Mouse (Mus musculus) mesoderm, embryonic 11.5 days (tissue): ENCODE measurements around the gene Kctd5.
A peak's percentile ranks its signal among the peaks of the same experiment; 100 is the strongest.
"Not testable (repeated sequence)": the region's sequence is repeated elsewhere in the genome, so short reads cannot be mapped to it uniquely, and the experiment has no call there.

Experiments
- DNase-seq: peaks from one replicate; pipeline ENCODE4 v3.0.0-alpha.2; 2012; ENCODE audit warnings: low read depth, low spot score

Gene Kctd5

DNA sequence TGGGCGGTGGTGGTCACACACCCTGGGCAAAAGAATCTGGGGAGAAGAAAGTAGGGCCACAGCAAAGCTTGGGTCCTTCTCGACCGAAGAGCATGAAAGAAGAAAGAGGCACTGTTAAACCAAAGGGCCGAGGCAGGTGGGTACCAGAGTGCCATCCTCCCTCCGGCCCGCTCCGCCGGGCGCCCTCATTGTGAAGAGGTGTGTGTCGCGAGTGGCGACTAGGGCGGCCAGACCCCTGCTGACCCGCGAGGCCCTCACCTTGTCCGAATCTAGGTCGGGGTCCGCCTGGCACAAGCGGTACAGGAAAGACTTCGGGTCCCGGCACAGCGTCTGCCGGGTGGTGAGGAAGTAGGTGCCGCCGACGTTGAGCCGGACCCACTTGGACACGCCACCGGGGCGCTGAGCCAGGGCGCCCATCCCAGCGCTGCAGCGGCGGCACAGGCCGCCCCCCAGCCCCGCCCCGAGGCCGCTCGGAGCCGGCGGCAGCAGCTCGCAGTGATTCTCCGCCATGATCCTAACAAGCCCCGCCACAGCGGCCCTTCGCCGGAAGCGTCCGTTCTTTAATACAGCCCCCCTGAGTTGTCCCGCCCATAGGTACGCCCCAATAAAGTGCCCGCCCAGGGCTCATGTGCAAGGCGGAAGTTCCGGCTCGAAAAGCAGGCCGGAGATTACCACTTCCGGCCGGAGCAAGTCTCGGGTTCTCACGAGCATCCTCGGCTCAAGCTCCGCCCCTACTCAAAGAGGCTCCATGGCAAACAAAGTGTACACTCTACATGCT lies at the start of gene Kctd5:
Kctd5 (minus strand) TSS at position 567 of the 778 bp plus-strand sequence.
- peak; percentile 99 for DNase-seq

DNA sequence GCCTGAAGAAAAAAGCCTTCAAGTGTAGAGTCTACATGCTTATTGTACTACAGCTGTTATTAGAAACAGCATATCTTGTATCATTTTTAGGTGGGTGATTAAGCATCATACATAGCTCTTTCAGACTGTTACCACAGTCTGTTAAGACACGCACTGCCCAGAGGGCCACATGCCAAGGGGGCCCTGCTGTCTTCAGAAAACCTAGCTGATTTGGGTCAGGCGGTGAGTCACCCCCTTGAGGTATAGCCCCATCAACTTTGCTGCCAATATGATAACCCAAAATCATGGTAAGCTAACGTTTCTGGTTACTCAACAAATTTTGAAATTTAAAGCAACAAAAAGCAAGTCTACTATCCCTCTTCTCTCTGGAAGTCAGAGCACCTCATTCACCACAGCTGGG lies 46.2 kb upstream of the Kctd5 start:
- no peak for DNase-seq

DNA sequence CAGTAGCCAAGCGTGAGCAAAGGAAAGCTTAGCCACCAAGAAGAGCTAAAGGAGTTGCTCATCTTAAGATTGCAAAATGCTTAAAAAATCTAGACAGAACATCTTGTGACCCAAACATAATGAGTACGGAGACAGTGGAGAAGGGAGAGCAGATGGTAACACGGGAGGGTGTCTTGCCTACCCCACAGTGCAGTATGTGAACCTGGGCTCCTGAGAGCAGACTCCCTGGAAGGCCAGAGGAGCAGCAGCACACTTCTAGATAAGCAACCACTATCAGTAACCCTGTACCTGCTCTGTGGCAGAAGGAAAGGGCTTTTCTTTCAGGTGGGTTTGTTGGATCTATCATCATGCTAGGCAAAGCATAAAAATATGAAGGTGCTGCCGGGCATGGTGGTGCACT lies 39.7 kb upstream of the Kctd5 start:
- no peak for DNase-seq

DNA sequence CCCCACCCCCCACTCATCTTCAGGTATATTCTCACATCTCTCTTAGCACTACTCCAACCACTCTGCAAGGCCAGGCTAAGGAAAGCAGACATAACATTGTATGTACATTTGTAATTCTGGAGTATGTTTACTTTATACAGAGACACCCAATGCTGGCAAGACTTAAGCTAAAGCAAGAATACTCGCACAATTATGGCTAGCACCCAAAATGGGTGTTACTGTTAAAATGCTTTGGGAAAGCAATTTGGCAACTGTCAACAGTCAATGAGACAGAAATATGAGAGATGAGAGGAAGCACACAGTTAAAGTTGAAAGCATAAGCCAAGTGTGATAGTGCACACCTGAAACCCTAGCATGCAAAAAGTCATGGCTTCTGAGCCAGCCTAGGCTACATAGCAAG lies 38.0 kb upstream of the Kctd5 start:
- no peak for DNase-seq

DNA sequence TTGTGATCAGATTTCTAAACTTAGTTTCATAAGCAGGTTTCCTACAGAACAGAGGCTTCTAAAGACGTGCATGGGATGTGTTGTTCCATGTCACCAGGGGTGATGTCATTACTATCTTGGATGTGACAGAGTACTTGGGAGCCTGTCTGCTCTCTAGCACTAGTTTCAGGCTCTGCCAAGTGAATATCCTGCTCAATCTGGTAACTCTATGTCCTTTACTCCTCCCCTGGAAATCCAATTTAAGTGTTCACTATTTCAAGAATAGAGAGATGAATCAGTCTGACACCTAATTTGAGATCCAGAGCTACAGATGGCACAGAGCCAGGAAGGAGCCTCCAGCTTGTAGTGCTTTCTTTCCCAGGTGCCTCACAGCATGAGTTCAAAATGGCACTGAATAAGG lies 35.6 kb upstream of the Kctd5 start:
- no peak for DNase-seq

DNA sequence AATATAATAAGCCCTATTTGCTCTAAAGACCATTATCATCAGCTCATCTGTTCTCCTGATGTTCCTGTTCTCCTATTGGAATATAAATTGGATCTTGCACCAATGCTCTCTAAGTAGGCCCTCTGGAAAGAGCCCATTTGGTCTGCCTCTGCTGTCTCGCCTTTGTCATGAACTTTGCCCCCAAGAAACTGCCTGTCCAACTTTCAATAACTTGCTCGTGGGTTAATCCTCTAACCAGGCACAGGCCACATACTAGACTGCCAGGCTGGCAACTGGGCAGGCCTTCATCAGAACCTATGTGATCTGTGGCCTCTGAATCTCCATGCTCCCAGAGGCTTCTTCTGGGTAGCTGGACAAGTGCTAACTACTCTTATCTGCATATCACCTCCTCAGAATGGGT lies 31.8 kb upstream of the Kctd5 start:
- no peak for DNase-seq

DNA sequence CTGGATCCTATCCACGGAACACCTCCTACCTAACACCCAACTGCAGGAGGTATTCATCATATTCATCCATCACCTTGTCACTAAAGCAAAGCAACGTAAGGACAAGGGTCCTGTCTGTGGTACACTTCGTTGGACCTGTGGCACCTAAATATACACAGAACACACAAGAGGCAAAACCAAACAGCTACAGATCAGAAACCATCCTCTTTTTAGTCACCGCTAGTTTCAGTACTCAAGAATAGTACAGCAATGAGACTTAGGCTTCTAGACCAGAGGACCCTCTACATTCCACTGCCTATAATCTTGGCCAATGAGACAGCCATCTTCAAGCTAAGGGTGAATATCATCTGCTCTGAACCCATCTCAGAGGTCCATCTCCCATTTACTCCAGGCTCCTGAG lies 25.1 kb upstream of the Kctd5 start:
- DNase-seq = no peak

DNA sequence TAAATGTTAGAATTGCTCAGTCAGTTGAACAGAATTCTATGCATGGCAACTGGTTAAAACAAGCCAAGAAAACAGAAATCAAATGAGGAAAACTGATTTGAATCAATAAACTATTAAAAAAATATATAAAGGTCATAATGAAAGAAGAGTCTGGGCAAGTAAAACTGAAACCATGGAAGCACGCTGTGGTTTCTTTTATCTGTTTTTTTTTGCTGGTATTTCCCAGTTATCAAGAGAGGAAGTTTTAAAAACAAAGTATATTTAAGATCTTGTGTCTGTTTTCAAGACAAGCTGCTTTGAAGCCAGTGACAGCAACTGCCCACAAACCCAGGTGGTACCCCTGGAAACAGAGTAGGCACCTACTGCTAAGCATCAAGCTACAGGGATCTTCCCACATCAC lies 17.3 kb upstream of the Kctd5 start:
- DNase-seq = no peak

DNA sequence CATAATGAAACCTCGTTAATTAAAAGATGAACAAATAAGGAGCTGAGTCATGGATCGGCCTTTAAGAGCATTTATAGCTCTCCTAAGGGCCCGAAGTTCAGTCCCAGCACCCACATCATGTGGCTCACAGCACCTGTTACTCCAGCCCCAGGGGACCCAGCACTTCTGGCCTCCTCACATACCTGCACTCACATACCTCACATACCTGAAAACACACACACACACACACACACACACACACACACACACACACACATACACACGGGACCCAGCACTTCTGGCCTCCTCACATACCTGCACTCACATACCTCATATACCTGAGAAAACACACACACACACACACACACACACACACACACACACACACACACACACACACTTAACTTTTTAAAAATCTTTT lies 13.1 kb upstream of the Kctd5 start:
- DNase-seq = not testable (repeated sequence)

DNA sequence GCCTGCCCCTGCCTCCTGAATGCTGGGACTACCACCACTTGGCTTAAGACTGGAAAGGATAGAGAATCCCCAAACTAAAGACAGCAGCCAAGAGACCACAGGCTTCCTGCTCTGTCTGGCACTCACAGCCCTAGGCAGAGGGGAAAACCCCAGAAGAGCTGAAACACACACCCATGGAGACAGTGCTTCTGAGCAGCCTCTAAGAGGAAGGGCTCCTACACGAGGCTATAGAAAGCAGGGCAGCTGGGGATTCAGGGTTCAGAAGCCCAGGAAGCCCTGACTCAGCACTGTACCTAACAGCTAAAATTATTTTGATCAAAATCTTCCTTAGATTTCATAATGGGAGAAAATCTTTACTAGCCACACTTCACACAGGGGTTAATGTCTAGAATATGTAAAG lies 11.3 kb upstream of the Kctd5 start:
- DNase-seq = no peak

DNA sequence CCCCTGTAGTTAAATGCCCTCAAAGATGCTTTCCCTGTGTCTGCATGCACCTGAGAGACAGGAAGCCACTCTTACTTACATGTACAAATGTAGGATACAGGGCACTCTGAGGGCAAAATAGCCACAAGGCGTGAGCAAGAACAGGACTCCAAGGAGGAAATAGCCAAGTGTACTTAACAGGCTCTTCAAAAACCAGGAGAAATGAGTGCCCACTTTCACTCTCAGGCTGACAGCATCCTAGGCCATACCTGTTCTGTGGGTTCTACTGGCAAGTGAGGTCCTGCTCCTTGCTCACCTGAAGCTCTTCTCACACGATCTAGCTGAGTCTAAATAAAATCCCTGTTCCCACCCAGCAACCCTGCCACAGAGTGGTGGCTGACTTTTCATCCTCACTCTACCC lies 3.8 kb upstream of the Kctd5 start:
- no peak for DNase-seq

DNA sequence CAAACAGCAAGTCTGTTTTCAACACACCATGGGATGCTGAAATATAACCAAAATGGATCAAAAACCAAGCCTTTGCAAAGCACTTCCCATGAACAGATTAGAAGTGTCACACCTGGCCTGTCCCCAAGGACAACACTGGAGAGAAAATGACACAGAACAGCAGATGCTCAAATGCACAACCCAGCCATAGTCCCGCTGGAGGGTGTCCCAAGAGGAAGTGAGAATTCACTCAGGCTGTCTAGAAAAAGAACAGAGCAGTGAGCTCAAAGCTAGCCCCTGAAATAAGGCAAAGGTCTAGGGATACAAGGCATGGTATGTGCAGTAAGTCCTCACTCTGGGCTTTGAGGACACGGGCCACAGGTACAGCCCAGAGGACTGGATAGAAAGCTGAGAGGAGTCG lies 3.8 kb downstream of the Kctd5 start:
- DNase-seq = no peak

DNA sequence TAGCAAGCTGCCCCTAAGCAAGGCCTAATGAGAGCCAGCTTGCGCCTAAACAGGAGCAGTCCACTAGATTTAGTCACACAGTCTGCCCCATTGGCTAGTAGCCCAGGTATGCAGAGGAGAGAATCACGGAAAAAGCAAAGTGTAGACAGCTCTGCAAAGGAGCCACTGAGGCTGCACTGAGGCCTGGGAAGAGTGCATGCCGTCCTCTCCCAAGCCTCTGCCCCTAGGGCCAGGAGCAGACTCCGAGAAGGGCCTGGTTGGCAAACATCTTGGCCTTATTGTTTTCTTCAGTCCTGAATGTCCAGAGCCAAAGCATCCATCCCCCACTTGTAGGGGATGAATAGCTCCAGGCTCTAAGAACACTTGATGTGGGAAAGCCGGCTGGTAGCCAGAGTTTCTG lies 5.0 kb downstream of the Kctd5 start:
- DNase-seq = no peak

DNA sequence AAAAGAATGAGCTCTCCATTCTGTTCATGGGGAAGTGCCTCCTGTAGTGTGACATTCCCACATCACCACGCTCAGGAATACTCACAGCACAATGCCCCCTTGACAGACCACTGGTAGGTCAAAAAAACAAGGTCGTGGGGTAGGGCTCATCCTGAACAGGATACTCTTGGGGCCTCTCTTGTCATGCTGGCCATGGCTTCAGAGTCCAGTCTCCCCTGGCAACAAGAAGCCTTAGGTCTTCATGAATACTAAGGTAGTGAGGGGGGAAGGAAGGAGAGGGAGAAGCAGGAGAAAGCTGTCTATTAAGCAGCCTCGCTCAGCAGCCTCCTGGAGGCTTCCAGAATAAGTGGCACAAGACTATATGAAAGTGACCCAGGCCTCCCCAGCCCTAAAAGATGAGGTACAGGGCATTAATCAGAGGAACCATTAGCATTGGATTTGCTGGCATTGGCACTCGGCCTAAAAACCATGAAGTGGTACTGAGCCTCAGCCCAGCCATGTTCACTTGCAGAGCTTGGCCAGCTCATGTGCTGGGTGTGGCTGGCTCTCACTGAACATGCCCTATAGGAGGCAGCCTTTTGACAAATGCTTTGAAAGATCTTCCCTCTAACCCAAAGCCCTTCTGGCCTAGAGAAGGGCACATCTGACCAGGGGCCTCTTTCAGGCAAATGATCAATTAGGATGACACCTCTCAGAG lies 10.7 kb downstream of the Kctd5 start:
- DNase-seq = no peak

DNA sequence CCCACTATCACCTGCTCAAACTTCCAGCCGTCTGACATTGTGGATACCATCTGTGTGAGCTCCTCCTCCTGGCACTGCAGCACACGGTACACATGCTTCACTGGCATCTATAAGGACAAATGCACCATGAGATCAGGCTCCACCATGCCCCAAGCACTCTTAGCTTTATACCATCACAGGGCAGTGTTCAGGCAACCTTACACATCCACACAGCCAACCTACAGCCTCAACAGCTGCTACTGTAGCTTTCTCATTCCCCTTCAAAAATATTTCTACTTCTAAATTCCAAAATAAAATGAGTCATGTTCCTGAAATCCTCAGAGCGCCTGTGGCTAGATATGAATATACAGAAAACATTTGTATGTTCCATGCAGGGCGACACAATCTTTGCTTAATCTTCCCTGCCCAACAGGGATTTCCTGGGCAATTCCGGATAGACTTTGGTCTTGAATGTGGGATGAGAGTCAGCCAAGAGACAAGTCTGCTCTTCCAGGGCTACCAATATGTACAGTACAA lies 15.5 kb downstream of the Kctd5 start:
- no peak for DNase-seq

DNA sequence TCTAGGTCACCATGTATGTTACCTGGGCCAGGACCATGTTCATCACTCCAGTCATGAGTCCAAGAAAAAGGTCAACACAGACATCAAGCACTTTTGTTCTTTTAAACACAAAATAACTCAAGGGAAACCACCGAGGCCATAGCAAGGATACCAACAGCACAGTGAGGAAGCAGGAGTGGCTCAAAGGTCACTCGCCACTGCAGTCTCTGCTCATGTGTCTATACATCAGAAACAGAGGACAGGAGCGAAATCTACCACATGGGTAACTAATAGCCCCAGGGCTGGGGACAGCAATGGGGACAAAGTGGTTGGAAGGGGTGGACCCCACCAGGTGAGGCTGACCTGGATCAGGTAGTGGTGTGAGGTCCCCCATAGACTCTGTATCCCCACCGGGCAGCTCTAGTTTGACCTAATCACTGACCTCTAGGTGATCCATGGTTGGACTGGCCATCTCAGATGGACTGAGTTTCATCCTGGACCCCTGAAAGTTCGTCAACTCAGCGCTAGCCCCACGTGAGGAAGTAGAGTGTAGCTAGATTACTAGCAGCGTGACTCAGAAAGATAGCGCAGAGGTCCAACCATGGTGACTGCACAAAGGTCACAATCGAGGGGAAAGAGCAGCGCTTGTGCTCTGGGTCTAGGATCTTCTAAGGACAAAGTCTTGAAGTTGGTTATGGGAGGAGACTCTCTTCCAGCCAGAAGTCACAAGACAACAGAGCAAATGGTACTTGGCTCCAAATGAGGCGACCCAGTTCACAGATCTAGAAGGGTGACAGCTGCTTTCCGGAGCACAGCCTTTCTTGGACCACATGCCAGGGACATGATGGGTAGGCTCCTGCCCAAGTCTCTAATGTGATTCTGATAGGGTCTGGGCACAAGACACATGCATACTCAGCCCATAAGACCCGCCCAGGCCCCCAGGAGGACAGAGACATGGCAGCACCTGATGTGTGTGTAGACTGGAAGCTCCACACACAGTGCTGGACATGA lies 16.4 kb downstream of the Kctd5 start:
- DNase-seq = no peak

DNA sequence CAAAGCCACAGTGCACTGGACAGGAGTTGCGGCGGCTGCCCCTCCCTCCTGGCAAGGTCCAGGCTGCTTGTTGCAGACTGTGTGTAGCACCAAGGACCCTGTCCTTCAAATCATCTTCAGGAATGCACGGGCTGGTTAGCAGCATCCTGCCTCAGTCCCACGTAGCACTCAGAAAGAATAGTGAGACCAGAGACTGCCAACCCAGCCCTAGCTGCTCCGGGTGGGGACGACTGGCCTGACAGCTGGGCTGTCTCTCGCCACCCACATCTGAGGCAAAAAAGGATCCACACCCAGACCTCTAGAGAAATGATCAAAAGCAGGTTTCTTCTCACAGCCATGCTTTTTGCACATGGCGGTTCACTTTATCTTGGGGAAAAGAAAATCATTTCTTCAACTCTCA lies 24.3 kb downstream of the Kctd5 start:
- DNase-seq = no peak

DNA sequence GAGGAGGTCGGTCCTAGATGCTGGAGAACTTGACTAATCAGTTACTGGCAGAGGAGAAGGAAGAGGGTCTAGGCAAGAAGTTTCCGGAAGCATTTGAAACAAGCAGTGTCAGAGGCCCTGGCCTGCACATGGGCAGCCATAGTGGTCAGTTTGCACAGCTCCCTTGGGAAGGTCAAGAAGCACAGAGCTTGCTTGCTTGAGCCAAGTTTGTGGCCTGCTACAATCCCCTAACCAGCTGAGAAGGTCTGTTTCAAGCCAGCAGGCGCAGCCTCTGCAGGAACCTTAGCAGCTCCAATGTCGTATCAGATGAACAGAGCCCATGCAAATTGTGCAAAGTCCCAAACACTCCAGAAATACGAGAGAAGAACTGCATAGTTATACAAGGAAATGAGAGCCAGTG lies 25.2 kb downstream of the Kctd5 start:
- no peak for DNase-seq

DNA sequence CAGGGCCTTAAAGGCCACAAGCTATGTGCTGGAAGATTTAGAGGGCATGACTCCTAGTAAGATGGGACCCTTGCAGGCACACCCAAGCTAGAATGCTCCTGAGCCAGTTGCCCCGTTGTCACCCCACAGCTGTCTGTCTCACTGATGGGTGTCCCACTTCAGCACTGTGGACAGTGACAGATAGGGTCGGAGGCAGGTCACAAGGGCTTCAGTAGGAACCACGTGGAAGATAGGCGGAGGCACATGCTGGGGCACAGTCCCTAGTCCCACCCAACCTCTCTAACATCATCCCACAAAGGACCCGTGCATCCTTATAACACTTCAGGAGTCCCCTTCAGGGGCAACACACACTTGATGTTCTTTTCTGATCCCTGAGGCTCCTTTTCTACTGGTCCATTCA lies 27.3 kb downstream of the Kctd5 start:
- DNase-seq = no peak

DNA sequence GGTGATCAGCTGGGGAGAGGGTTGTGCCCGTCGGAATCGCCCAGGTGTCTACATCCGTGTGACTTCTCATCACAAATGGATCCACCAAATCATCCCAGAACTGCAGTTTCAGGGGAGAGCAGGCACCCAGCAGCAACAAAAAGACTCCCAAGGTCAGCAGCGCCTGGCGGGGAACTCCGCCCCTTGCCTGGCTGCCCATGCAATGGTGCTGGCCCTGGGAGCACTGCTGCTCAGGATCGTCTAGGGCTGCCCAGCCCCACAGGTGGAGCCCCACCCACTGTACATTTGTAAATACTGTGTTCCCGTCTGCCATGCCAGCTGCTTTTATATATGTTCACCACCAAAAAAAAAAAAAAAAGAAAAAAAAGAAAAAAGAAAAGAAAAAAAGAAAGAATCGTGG lies 27.7 kb downstream of the Kctd5 start:
- DNase-seq = no peak

DNA sequence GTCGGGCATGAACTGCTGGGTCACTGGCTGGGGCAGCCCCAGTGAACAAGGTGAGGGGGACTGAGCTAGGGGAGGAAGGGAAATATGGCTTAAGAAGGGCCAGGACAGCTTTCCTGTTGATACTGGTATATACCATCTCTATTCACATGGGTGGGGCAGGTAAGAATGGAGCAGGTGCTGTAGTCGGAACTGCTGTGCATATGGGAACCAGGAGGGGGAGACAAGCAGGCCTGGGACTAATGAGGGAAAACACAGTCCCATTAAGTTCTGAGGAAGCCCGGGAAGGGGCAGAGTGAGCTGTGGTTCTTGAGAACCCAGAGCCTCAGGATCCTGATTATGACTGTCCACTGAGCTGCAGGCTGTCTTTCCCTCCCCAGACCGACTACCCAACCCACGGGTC lies 28.8 kb downstream of the Kctd5 start:
- DNase-seq = no peak

DNA sequence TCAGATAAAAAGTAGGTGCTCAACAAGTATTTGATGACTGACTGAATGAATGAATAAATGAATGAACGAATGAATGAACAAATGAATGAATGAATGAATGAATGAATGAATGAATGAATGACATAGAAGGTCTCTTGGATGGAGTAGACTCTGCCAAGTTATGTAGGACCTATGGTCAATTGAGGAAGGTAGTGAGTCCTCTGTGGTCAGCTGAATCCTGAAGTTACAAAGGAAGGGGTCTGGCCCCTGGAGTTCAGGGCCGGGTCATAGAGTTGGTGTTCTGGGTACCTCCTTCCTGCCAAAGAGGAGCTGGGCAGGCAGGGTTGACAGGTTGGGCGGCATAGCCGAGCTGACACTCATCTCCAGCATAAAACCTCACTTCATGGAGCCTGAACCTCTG lies 35.4 kb downstream of the Kctd5 start, which contains the start of gene Prss27:
Prss27 (plus strand) TSS at position 301 of the 400 bp plus-strand sequence.
- no peak for DNase-seq
